Mouse (Mus musculus): ENCODE measurements around the gene Olfr651. TPM values are rescaled to one million over a fixed set of nuclear protein-coding genes. Genes with fewer than 3 reads are reported as not detected.
A peak's percentile ranks its signal among the peaks of the same experiment; 100 is the strongest.

Olfr651 gene
- polyA plus RNA-seq, 1 experiment from 2014 or later, result not detected

DNA sequence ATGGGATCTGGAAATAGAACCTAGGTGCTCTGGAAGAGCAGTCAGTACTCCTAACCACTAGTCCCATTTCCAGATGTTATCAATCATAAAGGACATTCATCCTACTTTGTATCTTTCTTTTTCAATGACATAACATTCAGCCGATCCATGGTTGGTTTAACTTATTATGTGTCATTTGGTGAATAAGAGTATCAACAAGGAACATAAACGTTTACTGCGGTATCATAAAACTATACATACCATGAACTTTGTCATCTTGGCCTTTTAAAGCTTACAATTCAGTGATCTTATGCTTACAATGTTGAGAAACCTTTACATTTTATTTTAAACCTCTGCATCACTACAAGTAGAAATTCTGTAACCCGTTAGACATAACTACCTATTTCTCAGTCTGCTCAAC lies 31.5 kb downstream of the Olfr651 start:
- Histone ChIP-seq H3K4me1 (replicated peaks; ENCODE audit: control insufficient read depth, insufficient read depth, low read length) (no peaks in the 10 kb centered on the region), H3K9me3 (ENCODE audit: control insufficient read depth, low read length) (no peaks in the 10 kb centered on the region), H3K36me3 (ENCODE audit: control insufficient read depth, insufficient read depth, low read length) (no peaks in the 10 kb centered on the region), H3K27ac (ENCODE audit: low read depth) (no peak overlapping the region), H3K4me2 (ENCODE audit: low read length) (no peak overlapping the region), H3K9ac (ENCODE audit: low read length) (no peak overlapping the region), H3K4me3 (ENCODE audit: low read depth, low read length) (no peak overlapping the region), H3K27me3 (replicated peaks; ENCODE audit: control insufficient read depth, insufficient read depth, low read length) (no peaks in the 10 kb centered on the region)
- no peak for ATAC-seq (replicated peaks; ENCODE audit: low FRiP score, low TSS enrichment, low read depth)
- DNase-seq (ENCODE audit: low spot score), result no peak
- WGBS, result 75% methylated on average over 4 of the region's 4 CpGs

DNA sequence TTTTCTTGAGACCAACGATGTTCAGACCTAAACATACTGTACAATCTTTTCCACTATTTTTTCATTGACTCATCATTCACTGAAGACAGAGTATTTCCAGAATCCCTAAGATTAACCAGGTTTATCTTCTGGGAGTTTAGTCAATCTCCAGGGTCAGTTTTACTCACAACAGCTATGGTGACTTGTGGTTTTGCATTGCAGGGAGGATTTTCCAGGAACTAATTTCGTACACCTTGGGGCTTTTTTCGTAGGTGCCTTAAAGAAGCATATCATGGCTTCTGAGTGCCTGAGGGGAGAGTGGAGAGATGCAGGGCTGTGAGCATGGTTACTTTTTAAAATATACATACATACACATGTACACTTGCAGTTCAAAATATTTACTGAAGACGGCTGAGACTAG lies 36.8 kb downstream of the Olfr651 start, which contains the start of gene Olfr654:
Gene Olfr654, plus strand, starts transcription at position 301 of the 400 bp plus-strand sequence.
- H3K4me3 ChIP-seq (ENCODE audit: low read depth, low read length), result no peak within 1 kb of the TSS
- ATAC-seq (replicated peaks; ENCODE audit: low FRiP score, low TSS enrichment, low read depth) (no peak), DNase-seq (ENCODE audit: low spot score) (no peak)
- H3K4me2 ChIP-seq (ENCODE audit: low read length), result no peak within 1 kb of the TSS
- H3K9ac ChIP-seq (ENCODE audit: low read length), result no peak within 1 kb of the TSS
- H3K4me1 ChIP-seq (replicated peaks; ENCODE audit: control insufficient read depth, insufficient read depth, low read length), result no peaks in the 10 kb centered on the region
- H3K27me3 ChIP-seq (replicated peaks; ENCODE audit: control insufficient read depth, insufficient read depth, low read length), result no peaks in the 10 kb centered on the region
- no peaks in the 10 kb centered on the region for H3K36me3 ChIP-seq (ENCODE audit: control insufficient read depth, insufficient read depth, low read length)
- no peak within 1 kb of the TSS for H3K27ac ChIP-seq (ENCODE audit: low read depth)
- 68% methylated on average over 4 of the region's 4 CpGs for WGBS
- H3K9me3 ChIP-seq (ENCODE audit: control insufficient read depth, low read length), result no peaks in the 10 kb centered on the region

DNA sequence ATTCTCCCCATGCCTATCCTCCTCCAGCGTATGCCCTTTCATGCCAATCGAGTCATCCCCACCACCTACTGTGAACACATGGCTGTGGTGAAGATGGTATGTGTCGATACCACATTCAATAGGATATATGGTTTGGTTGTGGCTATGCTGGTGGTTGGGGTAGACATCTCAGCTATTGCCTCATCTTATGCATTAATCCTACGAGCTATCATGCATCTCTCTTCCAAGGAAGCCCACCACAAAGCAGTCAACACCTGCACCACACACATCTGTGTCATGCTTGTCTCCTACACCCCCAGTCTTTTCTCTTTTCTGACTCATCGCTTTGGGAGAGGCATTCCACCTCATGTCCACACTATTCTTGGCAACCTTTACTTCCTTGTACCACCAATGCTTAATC lies 38.3 kb downstream of the Olfr651 start:
- Histone ChIP-seq H3K36me3 (ENCODE audit: control insufficient read depth, insufficient read depth, low read length) (no peaks in the 10 kb centered on the region), H3K4me2 (ENCODE audit: low read length) (no peak overlapping the region), H3K9me3 (ENCODE audit: control insufficient read depth, low read length) (no peaks in the 10 kb centered on the region), H3K27me3 (replicated peaks; ENCODE audit: control insufficient read depth, insufficient read depth, low read length) (no peaks in the 10 kb centered on the region), H3K4me3 (ENCODE audit: low read depth, low read length) (no peak overlapping the region), H3K27ac (ENCODE audit: low read depth) (no peak overlapping the region), H3K9ac (ENCODE audit: low read length) (no peak overlapping the region), H3K4me1 (replicated peaks; ENCODE audit: control insufficient read depth, insufficient read depth, low read length) (no peaks in the 10 kb centered on the region)
- 86% methylated on average over 5 of the region's 5 CpGs for WGBS
- no peak for ATAC-seq (replicated peaks; ENCODE audit: low FRiP score, low TSS enrichment, low read depth)
- no peak for DNase-seq (ENCODE audit: low spot score)

DNA sequence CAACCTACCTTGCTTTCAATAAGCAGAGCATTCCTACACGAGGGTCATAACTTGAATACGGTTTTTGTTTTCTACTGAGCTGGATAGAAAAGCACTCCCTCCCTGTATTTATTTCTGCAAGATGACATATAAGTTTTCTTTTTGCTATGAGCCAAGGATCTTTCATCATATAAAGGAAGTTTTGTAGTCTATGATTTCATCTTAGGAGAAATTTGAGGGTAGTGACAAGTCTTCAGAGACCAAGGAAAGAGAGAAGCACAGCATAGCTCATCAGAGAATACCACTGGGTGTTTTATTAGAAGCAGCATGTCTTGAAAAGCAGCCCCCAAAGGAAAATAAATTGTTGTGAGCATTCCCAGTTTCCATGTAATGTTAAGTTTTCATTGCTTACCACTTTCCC lies 51.7 kb downstream of the Olfr651 start, which contains the start of gene Olfr655:
Gene Olfr655, minus strand, starts transcription at position 101 of the 400 bp plus-strand sequence.
- H3K4me3 ChIP-seq (ENCODE audit: low read depth, low read length), result no peak within 1 kb of the TSS
- H3K4me1 ChIP-seq (replicated peaks; ENCODE audit: control insufficient read depth, insufficient read depth, low read length), result no peaks in the 10 kb centered on the region
- H3K4me2 ChIP-seq (ENCODE audit: low read length), result no peak within 1 kb of the TSS
- H3K27me3 ChIP-seq (replicated peaks; ENCODE audit: control insufficient read depth, insufficient read depth, low read length), result no peaks in the 10 kb centered on the region
- no peaks in the 10 kb centered on the region for H3K36me3 ChIP-seq (ENCODE audit: control insufficient read depth, insufficient read depth, low read length)
- no peaks in the 10 kb centered on the region for H3K9me3 ChIP-seq (ENCODE audit: control insufficient read depth, low read length)
- ATAC-seq (replicated peaks; ENCODE audit: low FRiP score, low TSS enrichment, low read depth), result no peak
- no peak for DNase-seq (ENCODE audit: low spot score)
- 91% methylated on average over 2 of the region's 2 CpGs for WGBS
- no peak within 1 kb of the TSS for H3K27ac ChIP-seq (ENCODE audit: low read depth)
- no peak within 1 kb of the TSS for H3K9ac ChIP-seq (ENCODE audit: low read length)

DNA sequence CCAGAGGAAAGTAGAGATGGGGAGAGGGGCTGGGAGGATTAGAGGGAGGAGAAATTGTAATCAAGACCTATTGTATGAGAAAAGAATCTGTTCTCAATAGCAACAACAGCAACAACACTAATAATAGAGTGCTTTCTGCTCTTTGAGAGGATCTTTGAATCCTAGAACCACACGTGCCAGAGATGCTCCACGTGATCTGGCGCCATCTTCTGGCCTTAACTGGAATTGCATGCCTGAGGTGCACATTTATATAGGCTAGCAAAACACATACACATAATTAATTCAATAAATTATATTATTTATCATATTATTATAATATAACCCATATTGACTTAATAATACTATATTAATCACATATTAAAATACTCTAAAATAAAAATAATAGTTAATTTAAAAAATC lies 53.2 kb downstream of the Olfr651 start:
- Histone ChIP-seq H3K36me3 (ENCODE audit: control insufficient read depth, insufficient read depth, low read length) (no peaks in the 10 kb centered on the region), H3K27me3 (replicated peaks; ENCODE audit: control insufficient read depth, insufficient read depth, low read length) (no peaks in the 10 kb centered on the region), H3K9ac (ENCODE audit: low read length) (no peak overlapping the region), H3K27ac (ENCODE audit: low read depth) (no peak overlapping the region), H3K4me2 (ENCODE audit: low read length) (no peak overlapping the region), H3K4me3 (ENCODE audit: low read depth, low read length) (no peak overlapping the region), H3K9me3 (ENCODE audit: control insufficient read depth, low read length) (no peaks in the 10 kb centered on the region), H3K4me1 (replicated peaks; ENCODE audit: control insufficient read depth, insufficient read depth, low read length) (no peaks in the 10 kb centered on the region)
- no peak for ATAC-seq (replicated peaks; ENCODE audit: low FRiP score, low TSS enrichment, low read depth)
- 13% methylated on average over 3 of the region's 3 CpGs for WGBS
- peak; percentile 54 for DNase-seq (ENCODE audit: low spot score)

Other genes starting within 250 kb of the Olfr651 start
- gene Trim12a, start 234.7 kb upstream of the Olfr651 start, polyA plus RNA-seq (2014; fragmentation: Nextera tagmentation; extraction: Ambion mirVana), result 3.7 and 5.2 TPM in 2 replicates
- not detected in 2 replicates for gene Trim34b, start 220.7 kb upstream of the Olfr651 start, polyA plus RNA-seq (2014; fragmentation: Nextera tagmentation; extraction: Ambion mirVana)
- 1.6 TPM in 2 replicates for gene Trim12c, start 196.8 kb upstream of the Olfr651 start, polyA plus RNA-seq (2014; fragmentation: Nextera tagmentation; extraction: Ambion mirVana)
- 0.09 and 0.14 TPM in 2 replicates for gene Trim30b, start 180.2 kb upstream of the Olfr651 start, polyA plus RNA-seq (2014; fragmentation: Nextera tagmentation; extraction: Ambion mirVana)
- gene Trim30c, start 149.3 kb upstream of the Olfr651 start, polyA plus RNA-seq (2014; fragmentation: Nextera tagmentation; extraction: Ambion mirVana), result 0.16 and 0.20 TPM in 2 replicates
- 1.5 TPM in 2 replicates for gene Trim30a, start 84.9 kb upstream of the Olfr651 start, polyA plus RNA-seq (2014; fragmentation: Nextera tagmentation; extraction: Ambion mirVana)
- gene Trim30d, start 42.3 kb upstream of the Olfr651 start, polyA plus RNA-seq (2014; fragmentation: Nextera tagmentation; extraction: Ambion mirVana), result 0.49 and 1.1 TPM in 2 replicates
- gene Olfr652, start 10.8 kb downstream of the Olfr651 start, polyA plus RNA-seq (2014; fragmentation: Nextera tagmentation; extraction: Ambion mirVana), result not detected in 2 replicates
- gene Olfr653, start 27.2 kb downstream of the Olfr651 start, polyA plus RNA-seq (2014; fragmentation: Nextera tagmentation; extraction: Ambion mirVana), result 0.05 TPM in 1 of 2 replicates, not detected in the other
- gene Olfr654, start 36.9 kb downstream of the Olfr651 start, polyA plus RNA-seq (2014; fragmentation: Nextera tagmentation; extraction: Ambion mirVana), result not detected in 2 replicates
- gene Olfr655, start 51.6 kb downstream of the Olfr651 start, polyA plus RNA-seq (2014; fragmentation: Nextera tagmentation; extraction: Ambion mirVana), result not detected in 2 replicates
- not detected in 2 replicates for gene Olfr656, start 63.8 kb downstream of the Olfr651 start, polyA plus RNA-seq (2014; fragmentation: Nextera tagmentation; extraction: Ambion mirVana)
- not detected in 2 replicates for gene Olfr657, start 74.7 kb downstream of the Olfr651 start, polyA plus RNA-seq (2014; fragmentation: Nextera tagmentation; extraction: Ambion mirVana)
- 0.05 TPM in 1 of 2 replicates, not detected in the other for gene Olfr658, start 97.2 kb downstream of the Olfr651 start, polyA plus RNA-seq (2014; fragmentation: Nextera tagmentation; extraction: Ambion mirVana)
- not detected in 2 replicates for gene Olfr659, start 116.6 kb downstream of the Olfr651 start, polyA plus RNA-seq (2014; fragmentation: Nextera tagmentation; extraction: Ambion mirVana)
- gene Olfr661, start 136.4 kb downstream of the Olfr651 start, polyA plus RNA-seq (2014; fragmentation: Nextera tagmentation; extraction: Ambion mirVana), result not detected in 2 replicates
- not detected in 2 replicates for gene Usp17le, start 227.3 kb downstream of the Olfr651 start, polyA plus RNA-seq (2014; fragmentation: Nextera tagmentation; extraction: Ambion mirVana)